Comparison of ENCODE assay signal across 8 mouse cellular contexts in genomic region chr7:46602079-46602478, GRCm38 (mm10). TPM values are rescaled to one million over a fixed set of nuclear protein-coding genes. Genes with fewer than 3 reads are reported as not detected.
DNase-seq lines count a peak whose midpoint lies in the region; ATAC-seq lines count a peak whose summit lies in the region.

No protein-coding gene starts in this region.

- ATAC-seq in kidney, embryonic 15.5 days (replicated peaks; ENCODE audit: low FRiP score), result no peak
- ATAC-seq in embryonic facial prominence, embryonic 14.5 days (ENCODE audit: low read depth), result peak; percentile 84; the same call in 1 of the 2 replicates
- peak; percentile 59 for ATAC-seq in midbrain, embryonic 12.5 days (ENCODE audit: low FRiP score, low read depth)

- H3K9ac ChIP-seq in kidney, embryonic 15.5 days, result no peak overlapping the region
- no peak overlapping the region for H3K9ac ChIP-seq in embryonic facial prominence, embryonic 14.5 days (ENCODE audit: low read depth, low read length)
- no peak overlapping the region for H3K9ac ChIP-seq in midbrain, embryonic 12.5 days (replicated peaks)

- peak; percentile 16 for DNase-seq in kidney, postnatal 10 days
- DNase-seq in ES-CJ7 (ENCODE audit: low read depth, low spot score), result peak; percentile 25
- DNase-seq in embryonic facial prominence, embryonic 14.5 days (ENCODE audit: low spot score), result peak; percentile 81
- no peak for DNase-seq in adrenal gland, adult 8-10 months
- no peak for DNase-seq in frontal cortex, postnatal 36 days (ENCODE audit: low spot score in 2 of 2)
- DNase-seq in heart, adult 8-10 months (ENCODE audit: low spot score), result no peak

- WGBS in kidney, embryonic 15.5 days, result 52% methylated on average over 4 of the region's 4 CpGs
- 50% methylated on average over 4 of the region's 4 CpGs for WGBS in embryonic facial prominence, embryonic 14.5 days
- WGBS in midbrain, embryonic 12.5 days, result 54% methylated on average over 4 of the region's 4 CpGs

- H3K27ac ChIP-seq in kidney, embryonic 15.5 days, result no peak overlapping the region
- H3K27ac ChIP-seq in embryonic facial prominence, embryonic 14.5 days (replicated peaks; ENCODE audit: low read depth, low read length), result no peak overlapping the region
- peak overlapping the region; percentile 42; the same call in 1 of the 2 replicates for H3K27ac ChIP-seq in midbrain, embryonic 12.5 days (replicated peaks)

- H3K4me2 ChIP-seq in kidney, embryonic 15.5 days, result no peak overlapping the region
- no peak overlapping the region for H3K4me2 ChIP-seq in embryonic facial prominence, embryonic 14.5 days (ENCODE audit: low read depth, low read length)
- H3K4me2 ChIP-seq in midbrain, embryonic 12.5 days (replicated peaks), result no peak overlapping the region

- no peak overlapping the region for H3K4me3 ChIP-seq in kidney, embryonic 15.5 days (replicated peaks)
- H3K4me3 ChIP-seq in embryonic facial prominence, embryonic 14.5 days (ENCODE audit: low read depth, low read length), result no peak overlapping the region
- H3K4me3 ChIP-seq in midbrain, embryonic 12.5 days, result no peak overlapping the region

- H3K27me3 ChIP-seq in kidney, embryonic 15.5 days, result no peaks in the 10 kb centered on the region
- no peaks in the 10 kb centered on the region for H3K27me3 ChIP-seq in embryonic facial prominence, embryonic 14.5 days (replicated peaks; ENCODE audit: control insufficient read depth, insufficient read depth, low read length)
- no peaks in the 10 kb centered on the region for H3K27me3 ChIP-seq in midbrain, embryonic 12.5 days

- no peaks in the 10 kb centered on the region for H3K9me3 ChIP-seq in kidney, embryonic 15.5 days (replicated peaks)
- H3K9me3 ChIP-seq in embryonic facial prominence, embryonic 14.5 days (ENCODE audit: control insufficient read depth, low read length), result no peaks in the 10 kb centered on the region
- H3K9me3 ChIP-seq in midbrain, embryonic 12.5 days, result no peaks in the 10 kb centered on the region

- no peaks in the 10 kb centered on the region for H3K36me3 ChIP-seq in kidney, embryonic 15.5 days
- H3K36me3 ChIP-seq in embryonic facial prominence, embryonic 14.5 days (ENCODE audit: control insufficient read depth, insufficient read depth, low read length), result no peaks in the 10 kb centered on the region
- H3K36me3 ChIP-seq in midbrain, embryonic 12.5 days, result no peaks in the 10 kb centered on the region

- H3K4me1 ChIP-seq in kidney, embryonic 15.5 days, result peaks cover 20% of the 10 kb centered on the region
- no peaks in the 10 kb centered on the region for H3K4me1 ChIP-seq in embryonic facial prominence, embryonic 14.5 days (ENCODE audit: control insufficient read depth, insufficient read depth, low read length)
- peaks cover 24% of the 10 kb centered on the region for H3K4me1 ChIP-seq in midbrain, embryonic 12.5 days

RNA-seq across cellular contexts. Expression of gene Sergef, which starts 37.5 kb away (rescaled TPM):
- 13.9 and 16.4 TPM in 2 replicates for polyA plus RNA-seq in kidney, embryonic 15.5 days (2015; fragmentation: Nextera tagmentation; extraction: Ambion mirVana)
- 12.3 and 14.3 TPM in 2 replicates for polyA plus RNA-seq in embryonic facial prominence, embryonic 14.5 days (2014; fragmentation: Nextera tagmentation; extraction: Ambion mirVana)
- polyA plus RNA-seq in midbrain, embryonic 12.5 days (2016; fragmentation: Nextera tagmentation; extraction: Ambion mirVana), result 17.3 and 18.5 TPM in 2 replicates
- 10 to 100 TPM; 29.2 to 47.3 (median 37.2) TPM for total RNA-seq in adrenal gland, adult 8-10 months (2022)
- total RNA-seq in heart, adult 8-10 months (2022), result 1 to 10 TPM; 3.9 to 6.9 (median 5.0) TPM

Comparison
In these comparisons a context has a peak if more than half of its experiments do, and no peak if none do; other contexts are left out.
1. DNase-seq: peak in kidney, postnatal 10 days (single experiment), ES-CJ7 (single experiment) and embryonic facial prominence, embryonic 14.5 days (single experiment); none in adrenal gland, adult 8-10 months (single experiment), frontal cortex, postnatal 36 days (0 of 2) and heart, adult 8-10 months (single experiment).